Mouse (Mus musculus) adrenal gland, postnatal 4 days (tissue): ENCODE data around the gene Cenpu. TPM values are rescaled to one million over a fixed set of nuclear protein-coding genes. Genes with fewer than 3 reads are reported as not detected.
"Not testable (repeated sequence)": the region's sequence is repeated elsewhere in the genome, so short reads cannot be mapped to it uniquely, and the experiment has no call there.

Source experiments
- DNase-seq, 2 experiments: peaks; one replicate each; pipeline ENCODE4 v3.0.0; 2021 to 2022; ENCODE audit warnings: low spot score in 2 of 2, mixed read lengths in 2 of 2
- total RNA-seq, 2 experiments: library from RNA; stranded (reverse); gene quantifications; 2 replicates each; pipeline ENCODE4 v1.2.3; 2021

Cenpu gene
- total RNA-seq, 2 experiments from 2014 or later, result 9.4 to 10.8 TPM

- DNase-seq, result no peak
Observed at GRCm38 (mm10) chr8:46547245-46547644, 4.6 kb upstream of the Cenpu start.

GRCm38 (mm10) chr8:46550058-46550457 is 1.8 kb upstream of the Cenpu start:
- DNase-seq, result no peak

GRCm38 (mm10) chr8:46551029-46551428 is 799 bp upstream of the Cenpu start:
- no peak for DNase-seq

- no peak for DNase-seq
Observed at GRCm38 (mm10) chr8:46552441-46552765, 575 bp downstream of the Cenpu start.

- no peak for DNase-seq
Observed at GRCm38 (mm10) chr8:46559428-46559827, 7.6 kb downstream of the Cenpu start.

- DNase-seq, result no peak
Observed at GRCm38 (mm10) chr8:46562333-46562732, 10.5 kb downstream of the Cenpu start.

- no peak for DNase-seq
Observed at GRCm38 (mm10) chr8:46566914-46567529, 15.2 kb downstream of the Cenpu start.

GRCm38 (mm10) chr8:46567946-46568345 is 16.1 kb downstream of the Cenpu start:
- no peak for DNase-seq

- DNase-seq, result no peak
Observed at GRCm38 (mm10) chr8:46568942-46569341, 17.1 kb downstream of the Cenpu start.

GRCm38 (mm10) chr8:46569659-46570441 is 18.0 kb downstream of the Cenpu start:
- no peak for DNase-seq

- no peak for DNase-seq
Observed at GRCm38 (mm10) chr8:46570673-46571072, 18.8 kb downstream of the Cenpu start.

- no peak for DNase-seq
Observed at GRCm38 (mm10) chr8:46573446-46573845, 21.6 kb downstream of the Cenpu start.

GRCm38 (mm10) chr8:46573964-46574363 is 22.1 kb downstream of the Cenpu start:
- DNase-seq, result no peak

- DNase-seq, result no peak
Observed at GRCm38 (mm10) chr8:46578794-46579193, 27.0 kb downstream of the Cenpu start.

GRCm38 (mm10) chr8:46584328-46584727 is 32.5 kb downstream of the Cenpu start:
- not testable (repeated sequence) for DNase-seq

- DNase-seq, result no peak
Observed at GRCm38 (mm10) chr8:46585576-46585975, 33.7 kb downstream of the Cenpu start.

- DNase-seq, result no peak
Observed at GRCm38 (mm10) chr8:46587911-46588310, 36.1 kb downstream of the Cenpu start.

- DNase-seq, result no peak
Observed at GRCm38 (mm10) chr8:46588663-46589062, 36.8 kb downstream of the Cenpu start.

GRCm38 (mm10) chr8:46593067-46593466 is 41.2 kb downstream of the Cenpu start:
- no peak for DNase-seq

GRCm38 (mm10) chr8:46593772-46594171 is 41.9 kb downstream of the Cenpu start:
- DNase-seq, result no peak

- no peak for DNase-seq
Observed at GRCm38 (mm10) chr8:46595593-46595992, 43.8 kb downstream of the Cenpu start.

- no peak for DNase-seq
Observed at GRCm38 (mm10) chr8:46596530-46596929, 44.7 kb downstream of the Cenpu start.

GRCm38 (mm10) chr8:46597411-46597810 is 45.6 kb downstream of the Cenpu start:
- DNase-seq, result no peak
